Mouse (Mus musculus) urinary bladder, adult 2 months (tissue): ENCODE results near the gene Pdss1. TPM values are rescaled to one million over a fixed set of nuclear protein-coding genes. Genes with fewer than 3 reads are reported as not detected.
"Not testable (repeated sequence)": the region's sequence is repeated elsewhere in the genome, so short reads cannot be mapped to it uniquely, and the experiment has no call there.

Source experiments
- DNase-seq: peaks from one replicate; pipeline ENCODE4 v3.0.0; 2022; ENCODE audit warnings: low spot score
- polyA plus RNA-seq: library from polyadenylated mRNA; depleted of rRNA; stranded (reverse); fragments of >200 nt; gene quantifications from 2 replicates; pipeline ENCODE4 v1.2.3, GENCODE M21; 2012; rRNA removed

The Pdss1 gene
- polyA plus RNA-seq, result 5.0 and 6.2 TPM in 2 replicates

DNA sequence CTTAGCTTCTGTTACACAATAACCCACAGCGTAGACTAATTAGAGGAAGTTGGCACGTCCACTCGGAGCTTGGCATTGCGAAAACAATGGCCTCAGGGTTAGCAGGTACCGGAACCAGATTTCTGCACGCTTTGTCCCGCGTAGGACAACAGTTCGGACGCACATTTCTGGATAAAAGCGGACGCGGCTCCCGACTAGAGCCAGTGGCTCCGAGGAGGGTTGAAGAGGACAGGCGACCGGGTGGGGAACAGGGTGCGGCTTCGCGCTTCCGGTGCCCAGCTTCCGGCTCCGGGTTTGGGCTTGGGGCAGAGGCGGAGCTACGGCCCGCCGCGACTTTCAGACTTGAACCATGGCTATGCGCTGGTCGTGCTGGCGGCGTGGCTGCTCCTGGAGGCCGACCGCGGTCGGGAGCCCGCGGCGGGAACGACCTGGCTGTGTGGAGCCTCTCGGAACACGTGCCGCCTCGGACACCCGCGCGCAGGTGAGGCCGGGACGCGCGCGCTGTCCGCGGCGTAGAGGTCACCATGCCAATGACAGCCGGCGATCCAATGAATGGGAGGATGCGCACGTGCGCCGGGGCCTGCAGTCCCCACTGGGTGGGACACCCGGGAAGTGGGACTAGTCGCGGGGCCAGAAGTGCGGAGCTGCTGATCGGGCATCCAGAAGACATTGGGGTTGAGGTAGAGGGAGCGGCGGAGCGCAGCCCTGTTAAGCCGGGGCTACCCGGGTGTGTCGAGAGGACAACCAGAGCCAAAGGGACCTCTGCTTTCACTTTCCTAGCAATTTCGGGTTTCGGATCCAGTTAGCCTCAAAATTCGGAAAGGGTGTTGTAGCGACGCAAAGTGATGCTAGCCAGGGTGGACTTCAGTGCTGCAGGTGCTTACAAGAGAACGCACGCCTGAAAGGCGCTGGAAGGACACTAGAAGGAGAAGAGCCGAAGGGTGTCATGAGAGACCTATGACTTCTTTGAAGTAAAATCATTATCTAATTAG is at the start of gene Pdss1:
Pdss1 (plus strand) TSS at position 241 of the 992 bp plus-strand sequence.
- peak; percentile 76 for DNase-seq

DNA sequence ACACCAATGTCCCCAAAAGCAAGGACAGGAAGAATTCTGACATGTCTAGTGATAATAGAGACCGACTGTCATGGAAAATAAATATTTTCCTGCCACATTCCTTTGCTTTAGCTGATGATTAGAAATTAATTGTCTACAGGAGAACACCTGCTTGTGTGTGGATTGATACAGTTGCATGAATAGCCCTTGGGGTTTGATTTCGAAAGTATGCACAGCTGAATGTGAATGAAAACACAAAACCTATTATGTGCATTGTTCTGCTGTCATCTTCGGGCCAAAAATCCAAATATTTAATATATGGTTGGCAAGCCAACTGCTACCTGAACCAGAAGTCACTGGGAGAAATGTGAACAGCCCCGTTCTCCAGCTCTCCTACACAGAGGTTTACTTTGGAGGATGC is 43.4 kb upstream of the Pdss1 start:
- DNase-seq, result no peak

GRCm38 (mm10) chr2:22857501-22857900 is 37.8 kb upstream of the Pdss1 start:
- no peak for DNase-seq

GRCm38 (mm10) chr2:22862194-22862593 is 33.1 kb upstream of the Pdss1 start:
- no peak for DNase-seq

DNA sequence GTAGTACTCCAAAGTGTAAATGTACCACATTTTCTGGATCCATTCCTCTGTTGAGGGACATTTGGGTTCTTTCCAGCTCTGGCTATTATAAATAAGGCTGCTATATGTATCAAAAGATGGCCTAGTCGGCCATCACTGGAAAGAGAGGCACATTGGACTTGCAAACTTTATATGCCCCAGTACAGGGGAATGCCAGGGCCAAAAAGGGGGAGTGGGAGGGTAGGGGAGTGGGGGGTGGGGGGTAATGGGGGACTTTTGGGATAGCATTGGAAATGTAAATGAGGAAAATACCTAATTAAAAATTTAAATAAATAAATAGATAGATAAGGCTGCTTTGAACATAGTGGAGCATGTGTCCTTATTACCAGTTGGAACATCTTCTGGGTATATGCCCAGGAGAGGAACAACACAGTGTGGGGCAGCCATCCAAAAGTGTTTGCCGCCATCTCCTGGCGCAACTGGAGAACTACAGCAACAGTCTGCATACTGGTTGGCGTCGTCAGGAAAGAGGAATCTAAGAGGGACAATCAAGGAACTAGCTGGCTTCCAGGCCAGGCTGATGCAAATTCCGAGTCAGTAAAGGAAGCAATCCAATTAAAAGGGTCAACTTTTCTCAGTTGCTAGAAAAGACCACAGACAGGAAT is 30.8 kb upstream of the Pdss1 start:
- DNase-seq, result peak; percentile 34

- no peak for DNase-seq
These were observed 29.5 kb upstream of the Pdss1 start for GRCm38 (mm10) chr2:22865818-22866217.

DNA sequence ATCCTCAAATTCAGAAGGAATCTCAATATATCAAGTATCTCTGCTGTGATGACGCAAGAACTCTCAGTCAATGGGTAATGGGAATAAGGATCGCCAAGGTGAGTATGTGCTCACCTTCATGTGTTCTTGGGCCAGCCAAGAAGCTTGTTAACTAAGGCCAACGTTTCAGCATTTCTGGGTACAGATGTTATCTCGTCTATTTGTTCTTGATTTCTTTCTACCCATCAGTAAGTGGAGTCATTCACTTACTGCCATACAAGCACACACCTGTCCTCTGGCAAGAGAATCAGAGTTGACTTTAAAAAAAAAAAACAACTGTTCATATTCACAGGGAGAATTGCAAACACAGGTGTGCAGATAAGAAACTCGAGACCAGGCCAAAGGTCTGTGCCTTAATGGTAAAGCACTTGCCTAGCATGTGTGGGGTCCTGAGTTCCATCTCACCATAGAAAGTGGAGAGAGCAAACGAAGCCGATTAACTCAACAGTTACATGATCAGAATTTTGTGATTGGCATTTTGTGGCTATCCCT is 28.4 kb upstream of the Pdss1 start:
- no peak for DNase-seq

DNA sequence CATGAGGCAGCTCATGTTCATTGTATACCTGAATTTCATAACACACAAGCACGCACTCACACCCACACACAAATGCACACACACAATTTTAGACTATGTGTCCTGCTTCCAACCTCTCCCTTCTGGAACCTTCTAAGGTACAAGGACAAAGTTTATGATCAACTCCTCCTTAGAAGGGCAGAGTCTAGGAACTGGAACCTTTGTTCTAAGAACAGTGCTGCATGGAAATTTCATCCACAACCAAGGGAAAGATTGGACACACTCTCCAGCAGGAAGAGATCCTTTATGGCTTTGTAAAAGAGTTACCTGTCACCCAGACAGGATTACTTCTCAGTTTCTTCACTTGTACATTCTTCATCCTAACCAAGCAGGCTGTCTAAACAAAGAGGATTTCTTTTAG is 22.2 kb upstream of the Pdss1 start:
- no peak for DNase-seq

DNA sequence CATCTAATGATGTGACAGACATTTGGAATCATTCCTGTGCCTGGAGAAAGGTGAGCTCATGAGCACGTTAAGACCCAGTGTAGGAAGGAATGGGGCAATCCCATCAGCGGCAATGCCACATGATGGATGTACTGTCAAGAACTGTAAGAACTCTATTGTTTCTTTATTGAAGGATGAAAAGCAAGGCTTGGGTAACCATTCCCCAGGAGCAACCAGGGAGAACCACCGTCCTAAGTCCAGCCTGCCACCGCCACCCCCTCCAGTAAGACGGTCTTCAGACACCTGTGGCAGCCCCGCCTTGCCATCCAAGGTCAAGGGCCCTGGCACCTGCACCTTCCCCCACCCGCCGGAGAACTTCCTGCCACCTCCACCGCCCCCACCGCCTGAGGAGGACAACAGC is 20.7 kb upstream of the Pdss1 start:
- no peak for DNase-seq

DNA sequence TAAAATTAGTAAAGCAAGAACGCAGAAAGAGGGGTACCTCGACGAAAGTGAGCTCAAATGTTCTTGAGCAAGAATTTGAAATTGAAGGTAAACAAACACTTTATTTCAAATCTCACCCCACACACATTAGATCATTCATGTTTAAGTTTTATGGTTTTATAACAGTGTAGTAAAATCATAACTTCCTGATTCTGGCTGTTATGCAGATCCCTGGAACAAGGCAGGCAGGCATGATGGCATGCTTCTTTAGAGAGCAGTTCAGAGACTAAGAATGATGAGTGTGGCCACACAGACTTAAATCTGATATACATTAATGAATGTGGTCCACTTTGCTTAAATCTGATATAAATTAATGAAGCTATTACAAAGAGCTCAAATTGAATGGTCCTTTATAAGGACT is 18.7 kb upstream of the Pdss1 start:
- no peak for DNase-seq

- DNase-seq, result no peak
These were observed 16.5 kb upstream of the Pdss1 start for GRCm38 (mm10) chr2:22878781-22879180.

DNA sequence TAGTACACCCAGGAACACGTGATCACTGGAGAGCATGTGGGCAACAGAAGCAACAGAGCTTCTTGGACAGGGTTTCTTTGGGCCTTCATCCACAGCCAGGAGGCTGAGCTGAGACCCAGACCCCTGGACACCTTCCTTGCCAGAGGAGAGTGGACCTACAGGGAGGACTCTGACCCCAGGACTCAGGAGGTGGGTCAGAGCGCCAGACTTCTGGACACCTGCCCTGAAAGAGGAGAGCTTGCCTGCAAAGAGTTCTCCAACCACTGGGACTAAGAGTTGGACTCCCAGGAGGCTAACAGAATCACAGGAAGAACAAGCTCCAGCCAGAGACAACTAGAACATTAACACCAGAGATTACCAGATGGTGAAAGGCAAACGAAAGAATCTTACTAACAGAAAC is 14.6 kb upstream of the Pdss1 start:
- DNase-seq, result not testable (repeated sequence)

DNA sequence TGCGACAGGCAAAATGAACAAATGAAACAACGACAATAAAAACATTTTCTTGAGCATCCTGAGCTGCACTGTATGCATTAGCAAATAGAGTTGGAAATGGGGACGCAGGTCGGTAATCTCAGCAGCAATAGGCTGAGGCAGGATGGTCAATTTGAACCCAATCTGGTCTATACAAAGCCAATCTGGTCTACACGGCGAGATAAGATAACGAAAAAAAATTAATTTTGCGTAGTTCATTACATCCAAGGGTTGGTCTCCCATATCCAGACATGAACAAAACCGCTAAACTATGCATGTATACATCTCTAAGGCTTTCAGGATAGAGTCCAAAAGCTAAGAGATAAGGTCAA is 415 bp upstream of the Pdss1 start:
- DNase-seq, result no peak

GRCm38 (mm10) chr2:22903947-22904346 is 8.6 kb downstream of the Pdss1 start:
- no peak for DNase-seq

DNA sequence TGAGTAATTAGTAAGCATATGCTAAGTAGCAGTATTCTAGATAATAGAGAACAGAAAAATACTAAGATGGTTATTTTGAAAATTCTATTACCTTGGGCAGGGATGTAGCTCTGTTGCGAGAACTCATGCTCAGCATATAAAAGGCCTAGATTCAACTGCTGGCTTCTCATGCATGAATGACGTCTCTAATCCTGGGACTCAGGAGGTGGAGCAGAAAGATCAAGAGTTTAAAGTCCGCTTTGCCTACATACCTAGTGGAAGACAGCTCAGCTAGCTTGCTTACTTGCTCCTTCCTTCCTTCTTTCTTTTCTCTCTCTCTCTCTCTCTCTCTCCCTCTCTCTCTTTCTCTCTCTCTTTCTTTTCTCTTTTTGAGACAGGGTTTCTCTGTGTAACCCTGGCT is 19.1 kb downstream of the Pdss1 start:
- no peak for DNase-seq

- DNase-seq, result no peak
These were observed 23.3 kb downstream of the Pdss1 start for GRCm38 (mm10) chr2:22918651-22919050.

GRCm38 (mm10) chr2:22925911-22926310 is 30.6 kb downstream of the Pdss1 start:
- not testable (repeated sequence) for DNase-seq

GRCm38 (mm10) chr2:22928259-22928658 is 32.9 kb downstream of the Pdss1 start:
- DNase-seq, result no peak

DNA sequence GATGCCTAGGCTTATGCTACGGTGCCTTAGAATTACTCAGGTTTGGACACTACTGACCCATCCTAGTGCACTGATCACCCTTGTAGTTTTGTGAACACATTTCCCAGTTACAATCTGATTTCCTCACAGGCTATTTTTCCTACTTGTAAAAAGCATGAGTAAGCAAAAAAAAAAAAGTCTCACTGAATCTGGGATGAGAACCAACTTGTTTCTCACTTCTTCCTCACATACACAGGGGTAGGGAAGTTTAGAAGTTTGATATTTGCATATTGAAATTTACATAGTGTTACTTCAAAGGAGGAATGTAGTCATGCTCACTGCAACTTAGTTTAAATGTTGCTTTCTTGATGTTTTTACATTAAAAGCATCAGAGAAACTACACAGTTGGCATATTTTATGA is 38.2 kb downstream of the Pdss1 start:
- no peak for DNase-seq

- DNase-seq, result no peak
These were observed 54.6 kb downstream of the Pdss1 start for GRCm38 (mm10) chr2:22949956-22950355.

GRCm38 (mm10) chr2:22954278-22954677 is 59.0 kb downstream of the Pdss1 start:
- no peak for DNase-seq

GRCm38 (mm10) chr2:22955914-22956313 is 60.6 kb downstream of the Pdss1 start:
- no peak for DNase-seq

DNA sequence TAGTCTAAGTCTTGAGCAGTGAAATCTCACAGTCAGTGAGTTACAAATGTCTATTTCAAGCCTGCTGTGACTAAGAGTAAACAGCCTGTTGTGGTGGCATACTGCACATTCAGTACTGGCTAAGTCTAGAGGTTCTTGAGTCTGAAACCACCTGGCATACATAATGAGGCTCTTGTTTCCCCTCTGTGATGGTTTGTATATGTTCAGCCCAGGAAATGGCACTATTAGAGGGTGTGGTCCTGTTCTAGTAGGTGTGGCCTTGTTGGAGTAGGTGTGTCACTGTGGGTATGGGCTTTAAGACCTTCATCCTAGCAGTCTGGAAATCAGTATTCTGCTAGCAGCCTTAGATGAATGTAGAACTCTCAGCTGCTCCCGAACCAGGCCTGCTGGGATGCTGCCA is 62.1 kb downstream of the Pdss1 start:
- no peak for DNase-seq
